In the genomic region with DNA sequence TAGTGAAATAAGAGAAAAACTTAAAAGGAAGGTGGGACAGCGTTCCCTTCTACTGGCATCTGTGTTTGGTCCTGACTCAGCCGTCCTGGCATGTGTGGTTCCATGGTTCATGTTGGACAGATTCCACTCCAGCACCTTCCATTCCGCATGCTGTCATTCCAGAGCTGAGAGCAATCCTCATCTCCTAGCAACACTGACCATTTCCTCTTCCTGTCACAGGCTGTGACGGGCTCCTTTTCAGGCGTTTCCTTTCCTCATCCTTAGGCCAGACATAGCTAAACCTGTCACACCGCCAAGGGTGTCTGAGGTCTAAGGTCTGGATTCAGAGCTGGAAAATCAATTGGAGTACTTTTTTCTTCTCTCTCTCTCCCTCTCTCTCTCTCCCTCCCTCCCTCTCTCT, we compare ENCODE assay signal across 10 mouse cellular contexts. TPM values are rescaled to one million over a fixed set of nuclear protein-coding genes. Genes with fewer than 3 reads are reported as not detected.
A peak's percentile ranks its signal among the peaks of the same experiment; 100 is the strongest.
DNase-seq lines count a peak whose midpoint lies in the region; ATAC-seq and TF ChIP-seq lines count a peak whose summit lies in the region.
"Had no signal": no experiment of that assay in that cellular context is flagged by ENCODE, and none has a peak within 500 bp of the region (broad histone marks: within the 10 kb centered on the region; RNA-seq: fewer than 3 reads in every experiment).

No protein-coding gene starts in this region.

- no peaks in the 10 kb centered on the region for H3K27me3 ChIP-seq in heart, embryonic 13.5 days (replicated peaks)
- no peaks in the 10 kb centered on the region for H3K27me3 ChIP-seq in forebrain, embryonic 14.5 days (replicated peaks; ENCODE audit: control insufficient read depth, insufficient read depth, low read length)
- H3K27me3 ChIP-seq: midbrain, embryonic 15.5 days had no signal

- no peak overlapping the region for H3K9ac ChIP-seq in ES-E14 (ENCODE audit: insufficient read depth, low read depth, low read length, poor library complexity, severe bottlenecking)
- no peak overlapping the region for H3K9ac ChIP-seq in heart, embryonic 13.5 days
- no peak overlapping the region for H3K9ac ChIP-seq in forebrain, embryonic 14.5 days (ENCODE audit: low read length)
- H3K9ac ChIP-seq: midbrain, embryonic 15.5 days had no signal

- no peak overlapping the region for H3K27ac ChIP-seq in ES-E14 (ENCODE audit: insufficient read depth, low read depth, low read length, poor library complexity, severe bottlenecking)
- H3K27ac ChIP-seq in heart, embryonic 13.5 days (replicated peaks), result peak overlapping the region; percentile 41
- no peak overlapping the region for H3K27ac ChIP-seq in forebrain, embryonic 14.5 days (ENCODE audit: low read depth, low read length)
- H3K27ac ChIP-seq: midbrain, embryonic 15.5 days had no signal

- peak; percentile 24 to 60 for DNase-seq in adrenal gland, adult (ENCODE audit: inconsistent age in 2 of 2, low spot score in 1 of 2)
- no peak for DNase-seq in adrenal gland, postnatal 25 days
- DNase-seq in ES-E14 (ENCODE audit: low read depth, low spot score), result peak; percentile 8
- DNase-seq in kidney, postnatal 4 days, result peak; percentile 44 to 52
- DNase-seq in forebrain, embryonic 14.5 days (ENCODE audit: low spot score), result no peak
- DNase-seq in cerebellum, adult 11-12 months, result no peak
- DNase-seq in left cerebral cortex, postnatal 14 days (ENCODE audit: low spot score in 2 of 2), result no peak
- DNase-seq: thymus, postnatal 25 days had no signal

- H3K4me3 ChIP-seq in ES-E14 (ENCODE audit: insufficient read depth in 1 of 2, low read depth in 1 of 2, low read length in 2 of 2, poor library complexity in 1 of 2, severe bottlenecking in 1 of 2), result no peak overlapping the region
- H3K4me3 ChIP-seq in heart, embryonic 13.5 days, result no peak overlapping the region
- H3K4me3 ChIP-seq in forebrain, embryonic 14.5 days (ENCODE audit: low read depth, low read length), result no peak overlapping the region
- H3K4me3 ChIP-seq: midbrain, embryonic 15.5 days had no signal

- in situ Hi-C loops in ES-E14 (cut with MboI; ENCODE audit: low sequenced_read_pairs in 2 of 2, unreplicated experiment in 2 of 2), result no loop called here

- intact Hi-C loops in left cerebral cortex, postnatal 14 days (cut with DNase I), result no loop called here

- no peaks in the 10 kb centered on the region for H3K4me1 ChIP-seq in ES-E14 (ENCODE audit: control insufficient read depth in 2 of 2, insufficient read depth in 2 of 2, low read length in 2 of 2, poor library complexity in 1 of 2)
- H3K4me1 ChIP-seq in heart, embryonic 13.5 days, result peaks cover 29% of the 10 kb centered on the region
- H3K4me1 ChIP-seq in forebrain, embryonic 14.5 days (ENCODE audit: control insufficient read depth, insufficient read depth, low read length), result no peaks in the 10 kb centered on the region
- H3K4me1 ChIP-seq: midbrain, embryonic 15.5 days had no signal

- 30% methylated on average over 6 of the region's 6 CpGs for WGBS in heart, embryonic 13.5 days
- 74% methylated on average over 6 of the region's 6 CpGs for WGBS in forebrain, embryonic 14.5 days

- peak overlapping the region; percentile 39 for H3K4me2 ChIP-seq in heart, embryonic 13.5 days
- no peak overlapping the region for H3K4me2 ChIP-seq in forebrain, embryonic 14.5 days (ENCODE audit: low read length)
- H3K4me2 ChIP-seq: midbrain, embryonic 15.5 days had no signal

- no peaks in the 10 kb centered on the region for H3K36me3 ChIP-seq in ES-E14 (ENCODE audit: control insufficient read depth, insufficient read depth, low read length, poor library complexity, severe bottlenecking)
- H3K36me3 ChIP-seq in heart, embryonic 13.5 days, result no peaks in the 10 kb centered on the region
- H3K36me3 ChIP-seq in forebrain, embryonic 14.5 days (ENCODE audit: control insufficient read depth, insufficient read depth, low read length), result no peaks in the 10 kb centered on the region
- H3K36me3 ChIP-seq: midbrain, embryonic 15.5 days had no signal

- H3K9me3 ChIP-seq in ES-E14 (ENCODE audit: control insufficient read depth, insufficient read depth, low read depth, low read length), result no peaks in the 10 kb centered on the region
- no peaks in the 10 kb centered on the region for H3K9me3 ChIP-seq in heart, embryonic 13.5 days
- no peaks in the 10 kb centered on the region for H3K9me3 ChIP-seq in forebrain, embryonic 14.5 days (replicated peaks; ENCODE audit: control insufficient read depth, low read length)
- H3K9me3 ChIP-seq: midbrain, embryonic 15.5 days had no signal

- ATAC-seq in heart, embryonic 13.5 days (ENCODE audit: extremely low read depth, insufficient number of reproducible peaks, low FRiP score, low TSS enrichment), result peak; percentile 42
- no peak for ATAC-seq in forebrain, embryonic 14.5 days
- ATAC-seq: midbrain, embryonic 15.5 days had no signal

TF ChIP-seq in ES-E14, 5 proteins besides CTCF, POLR2A, EP300 and RAD21:
- TF ChIP-seq HCFC1 (IDR thresholded peaks at IDR 0.05; ENCODE audit: borderline replicate concordance, insufficient read depth, low read length), result no peak
- no peak for TF ChIP-seq MAFK (IDR thresholded peaks at IDR 0.05; ENCODE audit: insufficient read depth, low read depth, low read length)
- TF ChIP-seq CHD2 (IDR thresholded peaks at IDR 0.05; ENCODE audit: low read depth, low read length), result no peak
- TF ChIP-seq ZNF384 (IDR thresholded peaks at IDR 0.05; ENCODE audit: low read depth, low read length), result no peak
- TF ChIP-seq ZC3H11A (IDR thresholded peaks at IDR 0.05; ENCODE audit: borderline replicate concordance, low read depth, low read length), result no peak
TF ChIP-seq in ES-E14: peak in this region for 0.

RNA-seq across cellular contexts. Expression of a gene that starts 40.5 kb away (rescaled TPM):
- total RNA-seq in adrenal gland, postnatal 25 days (2021), result 8.4 and 11.4 TPM in 2 replicates
- 0.85 and 2.4 TPM in 2 replicates for total RNA-seq in ES-E14 (2012; rRNA removed)
- 6.0 and 7.0 TPM in 2 replicates for polyA plus RNA-seq in heart, embryonic 13.5 days (2015; fragmentation: Nextera tagmentation; extraction: Ambion mirVana)
- 0.22 and 0.51 TPM in 2 replicates for polyA plus RNA-seq in forebrain, embryonic 14.5 days (2014; fragmentation: Nextera tagmentation; extraction: Ambion mirVana)
- total RNA-seq in left cerebral cortex, postnatal 14 days (2021), result 1 to 10 TPM; 3.6 to 3.8 TPM

Comparison
In these comparisons a context has a peak if more than half of its experiments do, and no peak if none do; other contexts are left out.
1. DNase-seq: peak in adrenal gland, adult (2 of 2), ES-E14 (single experiment) and kidney, postnatal 4 days (2 of 2); none in adrenal gland, postnatal 25 days (single experiment), forebrain, embryonic 14.5 days (single experiment), cerebellum, adult 11-12 months (single experiment) and left cerebral cortex, postnatal 14 days (0 of 2).